Mouse (Mus musculus) left cerebral cortex, postnatal 4 days (tissue): Measurements from ENCODE around the gene Sec14l1. TPM values are rescaled to one million over a fixed set of nuclear protein-coding genes. Genes with fewer than 3 reads are reported as not detected.

Experiments
- DNase-seq: peaks from one replicate; pipeline ENCODE4 v3.0.0-alpha.2; 2022
- intact Hi-C: fragments of 180-260 bp; cut with DNase I; formaldehyde crosslinking; loops from one replicate; pipeline ENCODE4 v1.15.1; 2025
- total RNA-seq, 2 experiments: library from RNA; stranded (reverse); gene quantifications; 2 replicates each; pipeline ENCODE4 v1.2.3; 2021

Gene Sec14l1
- total RNA-seq, 2 experiments from 2014 or later: 127 to 130 TPM

- no peak for DNase-seq
Observed at GRCm38 (mm10) chr11:117148893-117149685, 34.1 kb downstream of the Sec14l1 start.

DNA sequence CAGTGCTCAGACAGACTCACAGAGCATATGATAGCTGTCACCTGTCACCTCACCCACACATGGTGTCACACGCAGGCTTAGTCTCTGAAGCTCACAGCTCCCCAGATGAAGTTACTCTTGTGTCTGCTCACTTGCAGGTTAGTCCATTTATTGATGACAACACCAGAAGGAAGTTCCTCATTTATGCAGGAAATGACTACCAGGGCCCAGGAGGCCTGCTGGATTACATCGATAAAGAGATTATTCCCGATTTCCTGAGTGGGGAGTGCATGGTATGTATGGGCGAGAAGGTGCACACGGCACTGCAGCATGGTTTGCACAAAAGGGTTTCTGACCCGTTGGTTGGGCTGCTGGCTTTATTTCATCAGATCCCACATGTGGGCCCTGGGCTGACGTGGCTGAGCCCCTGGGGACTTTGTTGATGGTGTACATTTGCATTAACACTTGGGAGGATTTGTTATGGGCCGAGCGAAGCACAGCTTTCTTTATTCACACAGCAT is 35.5 kb downstream of the Sec14l1 start:
- DNase-seq: no peak
- intact Hi-C loops: no loop called here

More at GRCm38 (mm10) chr11:117148893-117149685, 34.1 kb downstream of the Sec14l1 start:
- intact Hi-C loops: no loop called here

- no peak for DNase-seq
- intact Hi-C loops: no loop called here
Observed at GRCm38 (mm10) chr11:117151461-117151860, 36.5 kb downstream of the Sec14l1 start.

DNA sequence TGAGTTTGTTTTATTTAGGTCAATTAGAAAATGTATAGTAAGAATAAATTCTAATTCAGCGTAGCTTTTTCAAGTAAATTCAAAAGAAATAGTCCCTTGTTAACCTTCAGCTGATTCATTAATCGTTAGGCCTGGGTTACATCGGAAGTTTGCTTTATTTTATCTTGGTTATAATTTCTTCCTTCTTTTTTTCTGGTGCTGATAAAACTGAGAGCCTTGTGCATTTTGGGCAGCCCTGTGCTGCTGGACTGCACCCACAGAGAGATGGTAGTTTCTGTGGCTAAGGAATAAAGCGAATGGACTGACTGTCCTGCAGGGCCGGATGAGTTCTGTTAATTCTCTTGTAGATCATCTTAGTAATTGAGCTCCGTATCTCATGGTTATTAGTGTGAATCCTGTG is 37.6 kb downstream of the Sec14l1 start:
- intact Hi-C loops: no loop called here

GRCm38 (mm10) chr11:117153553-117153952 is 38.6 kb downstream of the Sec14l1 start:
- no peak for DNase-seq
- intact Hi-C loops: no loop called here

More for the DNA sequence above, 37.6 kb downstream of the Sec14l1 start:
- DNase-seq: no peak

DNA sequence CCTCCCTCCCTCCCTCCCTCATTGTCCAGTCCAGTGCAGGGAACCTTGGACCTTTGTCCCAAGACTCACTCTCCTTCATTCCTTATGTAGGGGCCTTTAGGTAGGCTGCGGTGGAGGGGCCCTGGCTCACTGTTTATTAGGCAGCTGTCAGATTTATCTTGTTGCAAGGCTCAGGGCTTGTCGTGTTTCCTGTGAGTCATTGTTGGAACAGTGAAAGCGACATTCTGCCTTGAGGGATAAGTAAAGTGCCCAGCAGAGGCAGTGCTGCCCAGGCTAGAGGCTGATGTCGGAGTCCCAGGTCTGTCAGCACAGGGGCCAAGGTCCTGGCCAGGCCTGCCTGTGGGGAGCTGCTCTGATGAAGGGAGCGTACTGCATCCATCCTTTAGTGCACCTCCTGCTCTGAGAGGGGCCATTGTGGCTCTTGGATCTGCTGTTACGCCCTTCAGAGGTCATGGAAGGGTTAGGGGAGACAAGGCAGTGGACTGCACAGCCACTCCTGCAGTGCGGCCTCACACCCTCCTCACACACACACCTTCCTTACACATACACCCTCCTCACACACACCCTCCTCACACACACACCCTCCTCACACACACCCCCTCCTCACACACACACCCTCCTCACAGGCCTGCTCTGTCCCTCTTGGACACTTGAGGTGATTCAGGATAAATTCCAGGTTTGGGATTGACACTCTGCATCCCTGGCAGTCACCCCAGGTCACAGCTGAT is 39.3 kb downstream of the Sec14l1 start:
- DNase-seq: no peak
- intact Hi-C loops: no loop called here

DNA sequence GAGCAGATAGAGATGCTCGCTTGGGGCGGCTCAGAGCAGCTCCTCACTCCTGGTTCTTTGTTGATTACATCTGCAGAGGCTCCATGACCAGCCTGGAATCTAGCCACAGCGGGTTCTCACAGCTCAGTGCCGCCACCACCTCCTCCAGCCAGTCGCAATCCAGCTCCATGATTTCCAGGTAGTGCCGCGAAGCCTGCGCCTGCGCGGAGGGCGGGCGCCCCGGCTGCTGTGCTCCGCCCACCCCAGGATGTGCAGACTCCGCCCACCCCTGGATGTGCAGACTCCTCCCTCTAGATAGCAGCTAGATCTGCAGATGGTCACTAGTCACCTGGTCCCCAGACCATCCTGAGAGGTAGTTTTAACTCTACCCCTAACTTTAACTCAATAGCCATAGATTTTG is 41.8 kb downstream of the Sec14l1 start:
- intact Hi-C loops: no loop called here
- DNase-seq: peak; percentile 54

- intact Hi-C loops: no loop called here
Observed at GRCm38 (mm10) chr11:117158343-117158742, 43.4 kb downstream of the Sec14l1 start.

DNA sequence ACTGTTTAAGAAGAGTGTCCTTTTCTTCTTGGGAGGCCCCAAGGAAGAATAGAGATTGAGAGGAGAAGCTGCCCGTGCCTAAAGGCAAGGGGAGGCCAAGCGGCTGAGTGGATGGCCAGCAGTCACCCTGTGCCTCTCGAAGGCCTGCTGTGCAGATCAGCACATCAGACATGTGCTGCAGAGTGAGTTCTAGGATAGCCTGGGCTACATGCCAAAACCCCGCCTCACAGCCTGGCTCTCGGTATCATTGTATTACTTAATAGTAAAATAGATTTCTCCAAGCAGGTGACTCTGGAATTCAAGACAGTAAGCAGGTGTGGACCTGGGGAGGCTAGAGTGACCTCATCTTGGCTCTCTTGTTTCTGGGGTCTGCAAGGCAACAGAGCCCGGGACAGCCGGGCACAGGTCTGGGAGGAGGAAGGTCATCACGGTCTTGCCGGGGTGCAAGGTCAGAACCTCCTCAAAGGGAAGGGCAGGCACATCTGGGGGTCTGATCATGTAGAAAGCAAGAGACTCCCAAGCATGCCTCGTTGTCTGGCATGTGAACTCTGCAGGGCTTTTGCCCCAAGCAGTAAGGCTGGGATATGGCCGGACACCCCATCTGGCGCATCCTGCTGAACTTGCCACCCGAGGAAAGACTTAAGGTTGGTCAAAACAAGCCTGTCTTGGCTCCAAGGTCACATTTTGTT is 44.4 kb downstream of the Sec14l1 start:
- intact Hi-C loops: no loop called here
- peak; percentile 75 for DNase-seq

More at GRCm38 (mm10) chr11:117158343-117158742, 43.4 kb downstream of the Sec14l1 start:
- DNase-seq: peak; percentile 80

DNA sequence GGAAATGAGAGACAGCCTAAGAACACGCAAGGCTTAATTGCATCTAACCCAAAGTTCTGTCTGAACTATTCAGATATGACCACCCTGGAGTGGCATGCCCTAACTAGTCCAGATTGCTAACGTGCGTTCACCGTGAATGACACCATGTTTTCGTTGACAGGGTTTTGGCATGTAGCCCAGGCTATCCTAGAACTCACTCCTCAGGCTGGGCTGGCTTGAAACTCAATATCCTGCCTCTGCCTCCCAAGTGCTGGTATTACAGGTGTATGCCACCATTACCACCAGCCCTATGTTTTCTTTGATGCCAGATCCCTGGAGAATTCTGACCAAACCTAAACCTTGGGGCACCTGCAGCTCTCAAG is 45.0 kb downstream of the Sec14l1 start:
- intact Hi-C loops: no loop called here
- DNase-seq: peak; percentile 39

DNA sequence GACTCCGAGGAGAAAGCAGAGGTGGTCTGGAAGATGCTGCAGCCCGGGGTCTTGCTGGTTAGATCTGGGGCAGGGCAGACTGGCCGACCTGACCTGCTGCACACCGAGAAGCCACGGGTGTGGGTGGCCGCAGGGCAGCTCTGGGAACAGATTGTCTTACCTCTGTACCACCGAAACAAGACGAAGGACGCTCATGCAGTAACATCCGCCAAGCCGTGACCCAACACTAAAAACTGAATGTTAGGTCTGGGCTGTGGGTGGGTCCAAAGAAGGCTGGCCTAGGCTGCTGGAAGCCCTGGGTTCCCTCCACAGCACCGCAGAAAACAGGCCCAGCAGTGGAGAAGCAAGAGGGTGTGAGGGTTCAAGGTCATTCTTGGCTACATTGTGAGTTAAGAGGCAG is 45.8 kb downstream of the Sec14l1 start:
- no peak for DNase-seq
- intact Hi-C loops: no loop called here

- DNase-seq: no peak
- intact Hi-C loops: no loop called here
Observed at GRCm38 (mm10) chr11:117161574-117161973, 46.6 kb downstream of the Sec14l1 start.

DNA sequence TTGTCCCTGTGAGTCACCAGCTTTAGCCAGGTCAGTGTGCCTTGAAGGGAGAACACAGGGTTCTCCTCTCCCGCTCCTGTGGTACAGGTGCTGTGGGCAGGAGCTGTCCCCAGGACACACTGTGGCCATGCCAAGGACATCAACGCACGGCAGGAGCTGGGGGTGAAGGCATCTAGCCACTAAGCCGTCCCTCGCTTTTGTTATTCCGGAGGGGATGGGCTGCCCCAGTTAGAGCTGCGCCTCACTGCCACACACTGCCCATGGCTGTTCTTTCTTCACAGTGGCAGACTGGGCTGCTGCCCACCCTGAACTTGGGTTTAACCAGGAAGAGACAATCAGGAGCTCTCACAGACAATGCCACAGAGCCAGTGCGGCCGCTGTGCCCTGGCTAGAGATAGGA is 48.1 kb downstream of the Sec14l1 start:
- DNase-seq: no peak
- intact Hi-C loops: no loop called here

GRCm38 (mm10) chr11:117163771-117164170 is 48.8 kb downstream of the Sec14l1 start:
- DNase-seq: no peak
- intact Hi-C loops: no loop called here

GRCm38 (mm10) chr11:117168278-117169087 is 53.5 kb downstream of the Sec14l1 start:
- DNase-seq: peak; percentile 51
- intact Hi-C loops: no loop called here

DNA sequence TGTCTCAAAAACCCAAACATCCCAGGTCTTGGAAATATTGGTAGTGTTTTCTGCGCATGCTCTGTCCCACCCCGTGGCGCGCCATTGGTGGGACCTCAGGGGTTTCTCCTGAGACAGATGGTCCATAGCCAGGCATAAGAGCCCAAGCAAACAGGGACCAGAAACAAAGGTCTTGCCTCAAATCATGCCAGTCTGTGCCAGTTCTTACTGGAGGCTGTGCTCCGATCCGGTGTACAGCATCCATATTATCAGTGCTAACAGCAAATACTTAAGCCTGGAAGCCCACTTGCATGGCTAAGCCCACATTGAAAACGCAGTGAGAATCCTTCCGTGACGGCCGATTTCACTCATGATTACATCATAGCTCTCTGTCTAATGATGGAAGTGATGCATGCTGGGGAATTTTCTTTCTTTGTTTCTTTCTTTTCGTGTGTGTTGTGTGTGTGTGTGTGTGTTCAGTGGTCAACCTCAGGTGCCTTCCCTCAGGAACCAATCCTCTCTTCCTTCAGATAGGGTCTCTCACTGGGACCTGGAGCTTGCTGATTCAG is 54.2 kb downstream of the Sec14l1 start:
- intact Hi-C loops: no loop called here
- DNase-seq: no peak

- DNase-seq: no peak
- intact Hi-C loops: loop anchor here (5.0 to 10.0 kb wide), 2 partner anchors 53 to 285 kb away; partner anchors contain the start of gene Sec14l1
Observed at GRCm38 (mm10) chr11:117169801-117170565, 55.0 kb downstream of the Sec14l1 start.

GRCm38 (mm10) chr11:117174098-117174892 is 59.3 kb downstream of the Sec14l1 start:
- intact Hi-C loops: loop anchor here (5.0 to 10.0 kb wide), 2 partner anchors 57 to 289 kb away; partner anchors contain the start of gene Sec14l1
- DNase-seq: no peak
